Mouse (Mus musculus) midbrain, embryonic 11.5 days (tissue): Measurements from ENCODE around the gene Nt5dc2. TPM values are rescaled to one million over a fixed set of nuclear protein-coding genes. Genes with fewer than 3 reads are reported as not detected.

Source experiments
- ATAC-seq: fragments of 200-750 bp; cut with Nextera tagmentation; 2 replicates; pipeline ENCODE4 v1.8.0; 2017; ENCODE audit warnings: moderate TSS enrichment, moderate library complexity; ENCODE audit not compliant: low FRiP score
- DNase-seq: peaks from one replicate; pipeline ENCODE4 v3.0.0; 2015; ENCODE audit warnings: low spot score; ENCODE audit errors: missing footprints
- H3K27ac ChIP-seq: fragments of 300-500 bp; sonication (generic); 2 replicates; pipeline ENCODE4 v1.5.1; 2014; ENCODE audit warnings: low read depth, low read length
- H3K27me3 ChIP-seq: fragments of 300-500 bp; sonication (generic); 2 replicates; pipeline ENCODE4 v1.6.1; 2014; ENCODE audit warnings: mild to moderate bottlenecking, low read length, moderate library complexity, mixed read lengths; ENCODE audit not compliant: control insufficient read depth, insufficient read depth
- H3K36me3 ChIP-seq: fragments of 300-500 bp; sonication (generic); 2 replicates; pipeline ENCODE4 v1.6.1; 2014; ENCODE audit warnings: mild to moderate bottlenecking, low read length, moderate library complexity, mixed read lengths; ENCODE audit not compliant: control insufficient read depth, insufficient read depth
- H3K4me1 ChIP-seq: fragments of 300-500 bp; sonication (generic); 2 replicates; pipeline ENCODE4 v1.6.1; 2014; ENCODE audit warnings: low read length; ENCODE audit not compliant: control insufficient read depth, insufficient read depth
- H3K4me2 ChIP-seq: fragments of 300-500 bp; sonication (generic); 2 replicates; pipeline ENCODE4 v1.6.1; 2014; ENCODE audit warnings: mild to moderate bottlenecking, moderate library complexity
- H3K4me3 ChIP-seq: fragments of 300-500 bp; sonication (generic); 2 replicates; pipeline ENCODE4 v1.5.1; 2014; ENCODE audit warnings: low read depth, low read length
- H3K9ac ChIP-seq: fragments of 300-500 bp; sonication (generic); 2 replicates; pipeline ENCODE4 v1.6.1; 2014; ENCODE audit warnings: low read length
- H3K9me3 ChIP-seq: fragments of 300-500 bp; sonication (generic); 2 replicates; pipeline ENCODE4 v1.6.1; 2016; ENCODE audit warnings: low read length; ENCODE audit not compliant: control insufficient read depth
- WGBS: fragments of 180-500 bp; shearing (Covaris S2); extraction: QIAGEN DNeasy Blood & Tissue Kit; methylation state at CpG from one replicate; pipeline ENCODE4 v1.1.7; 2014; 5-methylcytosine and 5-hydroxymethylcytosine counted together
- polyA plus RNA-seq: library from polyadenylated mRNA; unstranded; fragments of >200 nt; fragmentation: Nextera tagmentation; extraction: Ambion mirVana; gene quantifications from 2 replicates; pipeline ENCODE4 v1.2.1, GENCODE M21; 2014

The Nt5dc2 gene
- polyA plus RNA-seq: 457 and 520 TPM in 2 replicates

DNA sequence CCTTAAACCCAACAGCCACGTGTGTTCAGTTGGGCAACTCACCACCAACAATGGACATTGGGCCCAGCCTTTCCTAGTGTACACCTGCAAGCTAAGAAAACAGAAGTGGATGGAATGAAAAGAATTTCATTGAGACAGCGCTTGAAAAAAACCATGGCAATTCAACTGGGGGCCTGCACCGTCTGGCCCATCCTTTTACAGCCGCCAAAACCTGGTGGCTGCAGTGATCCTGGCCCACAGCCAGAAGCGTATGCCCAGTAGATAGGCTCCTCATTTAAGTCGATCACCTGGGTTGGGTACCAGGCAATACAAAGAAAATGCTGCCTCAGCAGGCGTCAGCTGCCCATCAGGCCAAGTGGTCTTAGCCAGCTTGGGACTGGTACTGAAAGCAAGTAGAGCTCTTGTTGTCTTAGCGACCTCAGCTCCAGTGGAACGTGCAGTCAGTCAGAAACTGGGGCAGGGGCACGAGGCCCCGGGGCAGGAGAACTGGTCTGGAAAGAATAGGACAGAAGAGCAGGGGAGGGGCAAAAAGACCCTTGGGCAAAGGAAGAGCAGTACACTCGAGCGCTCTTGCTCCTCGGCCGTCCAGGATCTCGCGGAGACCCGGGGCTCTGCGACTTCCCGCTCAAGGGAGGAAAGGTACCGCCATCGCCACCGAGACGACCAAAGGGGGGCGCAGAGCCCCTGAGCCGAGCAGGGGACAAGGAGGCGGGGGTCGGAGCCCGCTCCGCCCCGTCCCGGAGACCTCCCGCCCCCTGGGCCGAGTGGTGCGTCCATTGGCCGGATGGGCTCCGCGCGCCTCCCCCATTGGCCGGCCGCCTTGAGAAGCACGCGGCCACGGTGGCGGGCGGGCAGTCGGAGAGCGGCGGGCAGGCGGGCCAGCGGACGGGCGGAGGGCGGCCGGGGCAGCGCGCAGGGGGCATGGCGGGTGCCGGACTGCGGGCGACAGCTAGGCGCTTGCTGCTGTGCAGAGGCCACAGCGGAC lies at the start of gene Nt5dc2:
TSS of gene Nt5dc2 (plus strand) at position 818 of the 985 bp plus-strand sequence.
- H3K4me1 ChIP-seq: peaks cover 27% of the 10 kb centered on the region
- peak within 1 kb of the TSS; percentile 97 for H3K9ac ChIP-seq
- WGBS: 4% methylated on average over 57 of the region's 63 CpGs
- peak within 1 kb of the TSS; percentile 90 for H3K27ac ChIP-seq
- no peaks in the 10 kb centered on the region for H3K9me3 ChIP-seq
- H3K4me3 ChIP-seq: peak within 1 kb of the TSS; percentile 92
- peak within 1 kb of the TSS; percentile 85 for H3K4me2 ChIP-seq
- DNase-seq (peak; percentile 99), ATAC-seq (peak; percentile 90)
- H3K27me3 ChIP-seq: no peaks in the 10 kb centered on the region
- peaks cover 5% of the 10 kb centered on the region for H3K36me3 ChIP-seq

DNA sequence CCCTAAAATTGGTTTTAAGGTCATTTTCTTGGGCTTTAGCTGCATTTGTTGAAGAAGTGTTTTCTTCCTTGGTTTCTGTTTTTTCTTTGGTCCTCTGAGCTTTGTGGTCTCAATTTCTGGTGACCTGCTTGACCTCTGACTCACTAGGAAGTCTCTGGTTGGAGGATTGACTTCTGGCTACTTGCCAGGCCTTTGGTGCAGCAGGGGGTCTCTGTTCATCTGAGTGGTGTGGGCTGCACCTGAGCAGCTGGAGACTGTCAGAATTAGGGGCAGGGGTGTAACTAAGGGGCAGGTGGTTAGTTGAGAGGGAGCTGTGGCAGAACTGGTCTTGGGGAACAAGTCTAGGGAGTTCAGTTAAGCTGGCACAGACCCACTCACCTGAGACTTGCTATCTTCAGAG lies 49.7 kb upstream of the Nt5dc2 start:
- ATAC-seq (no peak), DNase-seq (no peak)
- Histone ChIP-seq H3K27ac (no peak overlapping the region), H3K9me3 (no peaks in the 10 kb centered on the region), H3K4me3 (no peak overlapping the region), H3K9ac (no peak overlapping the region), H3K4me1 (no peaks in the 10 kb centered on the region), H3K27me3 (no peaks in the 10 kb centered on the region), H3K4me2 (no peak overlapping the region), H3K36me3 (peaks cover 18% of the 10 kb centered on the region)

DNA sequence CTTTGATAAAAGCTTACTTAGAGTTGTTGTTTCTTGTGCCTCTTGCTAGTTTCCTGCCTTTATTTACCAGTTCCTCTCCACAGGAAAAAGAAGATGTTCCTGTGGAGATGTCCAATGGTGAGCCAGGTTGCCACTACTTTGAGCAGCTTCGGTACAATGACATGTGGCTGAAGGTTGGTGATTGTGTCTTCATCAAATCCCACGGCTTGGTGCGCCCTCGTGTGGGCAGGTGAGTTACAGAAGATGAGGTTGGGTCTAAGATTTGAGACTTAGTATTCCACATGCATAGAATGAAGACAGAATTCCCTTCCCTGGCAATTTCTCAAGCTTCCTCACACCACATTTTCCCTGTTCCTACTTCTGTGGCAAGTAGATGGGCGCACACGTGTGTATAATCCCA lies 43.4 kb upstream of the Nt5dc2 start:
- no peak for DNase-seq
- no peak overlapping the region for H3K4me2 ChIP-seq
- no peak overlapping the region for H3K9ac ChIP-seq
- ATAC-seq: no peak
- WGBS: 84% methylated on average over 6 of the region's 6 CpGs
- H3K27me3 ChIP-seq: no peaks in the 10 kb centered on the region
- H3K36me3 ChIP-seq: peaks cover 24% of the 10 kb centered on the region
- H3K4me3 ChIP-seq: no peak overlapping the region
- no peaks in the 10 kb centered on the region for H3K9me3 ChIP-seq
- H3K27ac ChIP-seq: no peak overlapping the region
- no peaks in the 10 kb centered on the region for H3K4me1 ChIP-seq

DNA sequence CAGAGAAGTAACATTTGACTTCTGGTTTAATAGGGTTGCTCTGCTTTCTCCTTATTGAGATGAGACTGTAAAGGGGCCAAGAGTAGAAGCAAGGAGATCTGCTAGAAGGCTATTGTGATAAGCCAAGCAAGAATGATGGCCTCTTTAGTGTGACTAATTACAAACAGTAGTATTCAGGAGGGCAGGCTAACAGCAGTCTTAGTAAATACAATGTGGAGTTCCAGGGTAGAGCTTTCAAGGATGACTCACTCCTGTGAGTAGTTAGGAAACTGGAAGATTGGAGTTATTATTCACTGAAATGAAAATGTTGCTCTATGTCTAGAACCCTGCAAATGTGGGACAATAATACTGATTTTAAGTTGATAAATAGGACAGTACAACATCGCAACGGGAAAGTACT lies 42.3 kb upstream of the Nt5dc2 start:
- WGBS: 94% methylated on average over 2 of the region's 2 CpGs
- ATAC-seq (no peak), DNase-seq (no peak)
- Histone ChIP-seq H3K4me3 (no peak overlapping the region), H3K9ac (no peak overlapping the region), H3K4me2 (no peak overlapping the region), H3K9me3 (no peaks in the 10 kb centered on the region), H3K4me1 (no peaks in the 10 kb centered on the region), H3K27ac (no peak overlapping the region), H3K27me3 (no peaks in the 10 kb centered on the region), H3K36me3 (peaks cover 27% of the 10 kb centered on the region)

DNA sequence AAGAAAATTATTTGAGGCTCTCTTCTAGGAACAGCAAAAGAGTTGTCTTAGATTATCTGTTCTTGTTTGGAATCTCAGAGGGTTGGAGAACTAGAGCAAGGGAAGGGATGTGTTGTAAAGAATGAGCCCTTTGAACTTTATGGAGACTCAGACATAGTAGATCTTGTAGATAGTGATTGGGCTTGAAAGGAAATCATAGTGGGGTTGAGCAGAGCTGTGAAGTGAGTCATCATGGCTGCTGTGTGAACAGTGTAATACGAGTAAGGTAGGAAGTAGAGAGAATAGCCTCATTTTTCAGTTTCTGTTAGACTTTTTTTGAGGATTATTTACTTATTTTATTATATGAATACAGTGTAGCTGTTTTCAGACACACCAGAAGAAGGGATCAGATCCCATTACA lies 40.9 kb upstream of the Nt5dc2 start:
- H3K9me3 ChIP-seq: no peaks in the 10 kb centered on the region
- H3K4me1 ChIP-seq: no peaks in the 10 kb centered on the region
- H3K27me3 ChIP-seq: no peaks in the 10 kb centered on the region
- ATAC-seq: no peak
- WGBS: 97% methylated on average over 1 of the region's 1 CpGs
- no peak overlapping the region for H3K4me3 ChIP-seq
- no peak overlapping the region for H3K27ac ChIP-seq
- peaks cover 28% of the 10 kb centered on the region for H3K36me3 ChIP-seq
- no peak for DNase-seq
- H3K4me2 ChIP-seq: no peak overlapping the region
- H3K9ac ChIP-seq: no peak overlapping the region

DNA sequence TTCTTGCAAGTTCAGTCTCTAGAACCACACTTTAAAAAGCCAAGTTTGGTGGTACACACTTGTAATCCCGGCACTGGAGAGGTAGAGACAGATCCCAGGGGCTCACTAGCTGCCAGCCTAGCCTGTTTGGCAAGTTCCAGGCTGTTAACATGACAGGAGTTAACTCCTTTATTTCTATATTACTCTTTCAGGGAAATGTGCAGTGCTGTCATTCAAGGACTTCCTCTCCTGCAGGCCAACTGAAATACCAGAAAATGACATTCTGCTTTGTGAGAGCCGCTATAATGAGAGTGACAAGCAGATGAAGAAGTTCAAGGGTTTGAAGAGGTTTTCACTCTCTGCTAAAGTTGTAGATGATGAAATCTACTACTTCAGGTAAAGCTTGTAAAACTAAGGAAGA lies 25.7 kb upstream of the Nt5dc2 start:
- Histone ChIP-seq H3K27ac (no peak overlapping the region), H3K4me3 (no peak overlapping the region), H3K4me1 (no peaks in the 10 kb centered on the region), H3K36me3 (peaks cover 21% of the 10 kb centered on the region), H3K9ac (no peak overlapping the region), H3K27me3 (no peaks in the 10 kb centered on the region), H3K4me2 (no peak overlapping the region), H3K9me3 (no peaks in the 10 kb centered on the region)
- DNase-seq (no peak), ATAC-seq (no peak)
- WGBS: 97% methylated on average over 2 of the region's 2 CpGs

DNA sequence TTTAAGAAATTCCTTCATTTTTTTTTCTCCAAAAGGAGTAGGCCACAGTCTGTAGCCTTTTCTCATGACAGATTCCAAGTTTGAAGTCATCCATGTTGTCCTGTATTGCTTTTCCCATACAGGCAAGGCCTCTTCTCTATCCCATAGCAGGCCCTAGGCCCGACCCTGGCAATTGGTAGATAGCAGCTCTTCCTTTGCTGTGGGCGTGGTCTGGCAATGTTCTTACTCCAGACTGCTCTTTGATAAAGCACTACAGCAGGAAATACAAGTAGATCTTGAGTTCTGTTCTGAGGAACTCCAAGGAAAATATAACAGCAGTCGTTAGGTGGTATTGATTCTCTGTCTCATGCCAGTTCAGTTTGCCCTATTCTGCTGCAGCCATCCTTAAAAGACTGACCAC lies 20.2 kb upstream of the Nt5dc2 start:
- H3K27me3 ChIP-seq: no peaks in the 10 kb centered on the region
- no peak overlapping the region for H3K9ac ChIP-seq
- no peak overlapping the region for H3K4me2 ChIP-seq
- 86% methylated on average over 3 of the region's 3 CpGs for WGBS
- no peak overlapping the region for H3K4me3 ChIP-seq
- DNase-seq: no peak
- no peak for ATAC-seq
- peaks cover 17% of the 10 kb centered on the region; the same call in 1 of the 2 replicates for H3K36me3 ChIP-seq
- H3K9me3 ChIP-seq: no peaks in the 10 kb centered on the region
- H3K4me1 ChIP-seq: no peaks in the 10 kb centered on the region
- H3K27ac ChIP-seq: no peak overlapping the region

DNA sequence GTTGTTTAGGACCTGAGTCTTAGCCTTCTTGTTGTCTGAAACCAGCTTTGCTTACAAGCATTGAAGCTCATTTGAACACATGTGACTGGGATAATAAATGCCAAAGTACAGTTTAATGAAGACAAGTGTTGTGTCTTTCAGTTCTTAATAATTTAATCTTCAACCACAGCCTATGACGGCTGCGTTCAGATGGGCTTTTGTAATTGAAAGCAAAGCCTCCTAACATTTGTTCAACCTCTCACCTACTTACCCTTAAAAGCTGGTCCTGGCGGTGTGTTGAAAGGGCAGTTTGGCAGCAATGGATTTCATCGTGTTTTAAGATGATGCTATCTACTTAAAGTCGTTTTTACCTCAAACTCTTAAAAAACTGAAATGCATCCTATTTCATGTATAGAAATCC lies 18.7 kb upstream of the Nt5dc2 start:
- Histone ChIP-seq H3K4me1 (no peaks in the 10 kb centered on the region), H3K9me3 (no peaks in the 10 kb centered on the region)
- 92% methylated on average over 5 of the region's 5 CpGs for WGBS

DNA sequence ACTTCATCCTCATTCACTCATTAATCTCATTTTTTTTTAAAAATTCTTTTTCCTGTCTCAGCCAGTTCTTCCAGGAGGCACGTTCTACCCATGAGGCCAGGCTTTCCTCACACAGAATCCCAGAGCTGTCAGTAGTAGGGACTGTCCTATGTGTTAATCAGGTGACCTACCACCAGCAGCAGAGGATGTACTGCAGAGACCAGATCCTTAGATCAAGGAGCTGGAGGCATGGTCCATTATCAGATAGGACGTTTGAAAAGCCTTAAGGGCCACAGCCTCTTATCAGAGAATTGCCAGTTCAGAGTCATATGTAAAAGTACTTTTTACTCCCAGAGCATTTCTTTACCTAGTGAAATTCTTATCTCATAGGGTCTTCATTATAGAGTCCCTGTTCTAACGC lies 16.8 kb upstream of the Nt5dc2 start:
- H3K4me3 ChIP-seq: no peak overlapping the region
- H3K9me3 ChIP-seq: no peaks in the 10 kb centered on the region
- ATAC-seq: no peak
- H3K9ac ChIP-seq: no peak overlapping the region
- DNase-seq: no peak
- H3K27me3 ChIP-seq: no peaks in the 10 kb centered on the region
- H3K36me3 ChIP-seq: peaks cover 12% of the 10 kb centered on the region
- WGBS: 84% methylated on average over 3 of the region's 3 CpGs
- H3K27ac ChIP-seq: no peak overlapping the region
- H3K4me1 ChIP-seq: no peaks in the 10 kb centered on the region
- H3K4me2 ChIP-seq: no peak overlapping the region

More for the DNA sequence above, 18.7 kb upstream of the Nt5dc2 start:
- Histone ChIP-seq H3K4me3 (no peak overlapping the region), H3K36me3 (peaks cover 13% of the 10 kb centered on the region), H3K27me3 (no peaks in the 10 kb centered on the region), H3K9ac (no peak overlapping the region), H3K4me2 (no peak overlapping the region), H3K27ac (no peak overlapping the region)
- DNase-seq (no peak), ATAC-seq (no peak)
